Mouse (Mus musculus) kidney, adult 2 months (tissue): ENCODE measurements around the gene Iba57.

ENCODE experiments used
- CTCF ChIP-seq: fragments of 200-500 bp; conservative IDR thresholded peaks from 2 replicates; pipeline ENCODE4 v1.5.1; 2011; ENCODE audit warnings: low read depth, mild to moderate bottlenecking, control low read depth, low read length, moderate library complexity, mixed read lengths; ENCODE audit not compliant: insufficient read depth, insufficient read length
- POLR2A ChIP-seq: fragments of 200-500 bp; IDR thresholded peaks from one replicate; pipeline ENCODE4 v1.6.1; 2011; ENCODE audit warnings: low read depth, low read length, control low read depth

- TF ChIP-seq CTCF (peak; percentile 85), POLR2A (no peak)
Measured at GRCm38 (mm10) chr11:59183821-59184220, 20.3 kb upstream of the Iba57 start.
